Mouse (Mus musculus) heart, embryonic 11.5 days (tissue): ENCODE data around the gene Mcub. TPM values are rescaled to one million over a fixed set of nuclear protein-coding genes. Genes with fewer than 3 reads are reported as not detected.

Experiments
- ATAC-seq: fragments of 200-750 bp; cut with Nextera tagmentation; replicated peaks from 2 replicates; pipeline ENCODE4 v1.8.0; 2017; ENCODE audit warnings: moderate library complexity; ENCODE audit not compliant: insufficient number of reproducible peaks, low FRiP score, low TSS enrichment
- H3K27ac ChIP-seq: fragments of 300-500 bp; sonication (generic); 2 replicates; pipeline ENCODE4 v1.5.1; 2014; ENCODE audit warnings: mild to moderate bottlenecking, low read depth, low read length
- H3K27me3 ChIP-seq: fragments of 300-500 bp; sonication (generic); 2 replicates; pipeline ENCODE4 v1.6.1; 2014; ENCODE audit warnings: mild to moderate bottlenecking, low read length, mixed read lengths; ENCODE audit not compliant: control insufficient read depth, insufficient read depth
- H3K36me3 ChIP-seq: fragments of 300-500 bp; sonication (generic); 2 replicates; pipeline ENCODE4 v1.6.1; 2014; ENCODE audit warnings: mild to moderate bottlenecking, low read length, moderate library complexity, mixed read lengths; ENCODE audit not compliant: control insufficient read depth, insufficient read depth
- H3K4me1 ChIP-seq: fragments of 300-500 bp; sonication (generic); 2 replicates; pipeline ENCODE4 v1.6.1; 2014; ENCODE audit warnings: low read length; ENCODE audit not compliant: control insufficient read depth, insufficient read depth
- H3K4me2 ChIP-seq: fragments of 300-500 bp; sonication (generic); 2 replicates; pipeline ENCODE4 v1.6.1; 2014; ENCODE audit warnings: mild to moderate bottlenecking, moderate library complexity
- H3K4me3 ChIP-seq: fragments of 300-500 bp; sonication (generic); 2 replicates; pipeline ENCODE4 v1.5.1; 2014; ENCODE audit warnings: low read depth, low read length
- H3K9ac ChIP-seq: fragments of 300-500 bp; sonication (generic); 2 replicates; pipeline ENCODE4 v1.6.1; 2014; ENCODE audit warnings: mild to moderate bottlenecking, low read depth, low read length, moderate library complexity
- H3K9me3 ChIP-seq: fragments of 300-500 bp; sonication (generic); replicated peaks from 2 replicates; pipeline ENCODE4 v1.6.1; 2016; ENCODE audit warnings: low read length; ENCODE audit not compliant: control insufficient read depth
- WGBS: fragments of 180-500 bp; shearing (Covaris S2); extraction: QIAGEN DNeasy Blood & Tissue Kit; methylation state at CpG from one replicate; pipeline ENCODE4 v1.1.7; 2014; ENCODE audit not compliant: insufficient replicate concordance; 5-methylcytosine and 5-hydroxymethylcytosine counted together
- polyA plus RNA-seq: library from polyadenylated mRNA; unstranded; fragments of >200 nt; fragmentation: Nextera tagmentation; extraction: Ambion mirVana; gene quantifications from 2 replicates; pipeline ENCODE4 v1.2.1, GENCODE M21; 2014

Mcub gene
- polyA plus RNA-seq, 1 experiment from 2014 or later, result 4.3 TPM

DNA sequence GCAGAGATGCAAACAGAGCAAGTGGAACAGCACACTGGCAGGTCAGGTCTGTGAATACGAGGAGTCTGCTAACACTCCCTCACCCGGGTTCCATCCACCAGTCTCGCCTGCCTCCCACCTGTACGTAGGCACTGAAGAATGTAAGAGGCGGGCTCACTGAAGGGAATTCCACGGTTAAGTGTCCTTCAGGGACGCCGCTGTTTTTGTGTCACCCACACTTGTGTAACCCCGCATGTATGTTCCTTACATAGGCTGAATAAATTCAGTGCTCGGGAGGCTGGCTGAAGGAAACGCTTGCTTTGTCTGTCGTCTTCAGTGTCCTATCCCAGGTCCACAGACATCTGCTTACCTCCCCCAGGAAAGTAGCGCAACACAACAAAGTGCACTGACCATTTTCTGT lies 17.3 kb upstream of the Mcub start:
- Histone ChIP-seq H3K4me3 (no peak overlapping the region), H3K27ac (no peak overlapping the region), H3K4me1 (no peaks in the 10 kb centered on the region; the same call in 1 of the 2 replicates), H3K36me3 (peaks cover 53% of the 10 kb centered on the region), H3K9me3 (no peaks in the 10 kb centered on the region), H3K27me3 (no peaks in the 10 kb centered on the region), H3K4me2 (no peak overlapping the region), H3K9ac (no peak overlapping the region)
- 92% methylated on average over 13 of the region's 13 CpGs for WGBS
- no peak for ATAC-seq

DNA sequence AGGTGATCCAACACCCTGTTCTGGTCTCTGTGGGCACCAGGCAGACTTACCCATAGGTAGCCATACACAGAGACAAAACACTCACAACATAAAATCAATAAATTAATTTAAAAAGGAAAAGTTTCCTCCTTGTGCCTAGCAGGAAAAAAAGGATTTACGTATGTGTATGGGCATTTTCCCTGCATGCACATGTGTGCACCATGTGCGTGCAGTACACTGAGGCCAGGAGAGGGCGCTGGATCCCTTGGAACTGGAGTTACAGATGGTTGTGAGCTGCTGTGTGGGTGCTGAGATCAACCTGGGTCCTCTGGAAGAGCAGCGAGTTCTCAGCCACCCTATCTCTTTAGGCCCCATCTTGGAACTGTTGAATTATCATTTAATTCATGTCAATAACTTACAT lies 15.3 kb upstream of the Mcub start:
- H3K27ac ChIP-seq, result no peak overlapping the region
- peaks cover 44% of the 10 kb centered on the region for H3K36me3 ChIP-seq
- H3K9ac ChIP-seq, result no peak overlapping the region
- H3K27me3 ChIP-seq, result no peaks in the 10 kb centered on the region
- 89% methylated on average over 4 of the region's 4 CpGs for WGBS
- H3K4me3 ChIP-seq, result no peak overlapping the region
- ATAC-seq, result no peak
- H3K9me3 ChIP-seq, result no peaks in the 10 kb centered on the region
- H3K4me2 ChIP-seq, result no peak overlapping the region
- H3K4me1 ChIP-seq, result no peaks in the 10 kb centered on the region; the same call in 1 of the 2 replicates

DNA sequence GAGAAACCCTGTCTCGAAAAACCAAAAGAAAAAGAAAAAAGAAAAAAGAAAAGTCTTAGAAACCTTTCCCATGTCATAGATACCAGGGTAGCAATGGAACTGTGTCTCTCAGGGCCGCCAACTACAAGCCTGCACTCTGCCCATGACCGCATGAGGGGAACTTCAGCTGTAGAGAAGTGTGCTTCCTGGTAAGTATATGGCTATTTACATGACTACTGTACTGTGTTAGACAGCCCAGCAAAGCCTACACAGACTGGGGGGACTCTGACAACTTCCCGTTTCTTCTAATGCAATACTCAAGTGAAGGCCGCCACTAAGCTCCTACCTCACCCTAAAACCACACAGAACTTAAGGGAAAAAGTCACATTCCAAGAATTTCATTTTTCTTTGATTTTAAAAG lies 14.8 kb upstream of the Mcub start:
- Histone ChIP-seq H3K27ac (no peak overlapping the region), H3K36me3 (peaks cover 43% of the 10 kb centered on the region), H3K9me3 (no peaks in the 10 kb centered on the region), H3K4me2 (no peak overlapping the region), H3K4me1 (no peaks in the 10 kb centered on the region; the same call in 1 of the 2 replicates), H3K4me3 (no peak overlapping the region), H3K9ac (no peak overlapping the region), H3K27me3 (no peaks in the 10 kb centered on the region)
- 93% methylated on average over 5 of the region's 5 CpGs for WGBS
- ATAC-seq, result no peak

DNA sequence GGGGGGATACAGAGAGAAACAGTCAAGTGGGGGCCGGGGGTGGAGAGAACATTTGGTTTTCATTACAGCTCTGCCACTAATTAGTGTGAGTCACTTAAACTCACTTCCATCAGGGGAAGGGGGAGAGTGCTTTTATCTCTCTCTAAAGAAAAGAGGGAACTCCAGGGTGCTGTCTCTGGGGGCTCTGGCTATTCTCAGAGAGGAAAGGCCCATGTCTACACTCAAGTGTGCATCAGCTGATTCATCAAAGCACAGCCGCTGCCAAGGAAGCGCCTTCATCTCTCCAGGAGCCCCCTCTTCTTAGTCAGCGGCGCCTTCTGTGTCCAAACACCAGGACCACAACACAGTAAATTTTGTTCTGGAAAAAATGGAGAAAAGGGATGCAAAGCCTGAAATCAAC lies 12.3 kb upstream of the Mcub start:
- H3K9ac ChIP-seq, result no peak overlapping the region
- no peaks in the 10 kb centered on the region for H3K27me3 ChIP-seq
- no peak overlapping the region for H3K4me2 ChIP-seq
- no peak overlapping the region for H3K27ac ChIP-seq
- no peak overlapping the region for H3K4me3 ChIP-seq
- no peaks in the 10 kb centered on the region; the same call in 1 of the 2 replicates for H3K4me1 ChIP-seq
- ATAC-seq, result no peak
- no peaks in the 10 kb centered on the region for H3K9me3 ChIP-seq
- H3K36me3 ChIP-seq, result peaks cover 26% of the 10 kb centered on the region
- WGBS, result 45% methylated on average over 5 of the region's 5 CpGs

DNA sequence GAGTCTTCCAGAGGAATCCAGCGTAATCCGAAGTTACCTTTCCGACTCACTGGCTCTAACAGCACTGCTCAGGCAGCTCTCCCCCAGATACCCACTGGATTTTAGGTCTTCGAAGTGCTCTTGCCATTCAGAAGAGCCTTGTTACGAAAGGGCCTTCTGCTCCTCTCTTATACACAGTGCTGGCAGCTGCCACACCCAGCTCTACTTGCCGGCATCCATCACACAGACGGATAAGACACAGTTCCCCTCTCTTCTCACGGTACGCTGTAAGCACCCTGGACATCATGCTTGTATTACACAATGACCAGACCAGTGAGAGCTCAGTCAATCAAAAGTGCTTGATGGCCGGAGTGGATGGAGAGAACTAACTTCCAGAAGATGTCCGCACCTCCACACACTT lies 11.8 kb upstream of the Mcub start:
- H3K36me3 ChIP-seq, result peaks cover 21% of the 10 kb centered on the region
- WGBS, result 60% methylated on average over 11 of the region's 11 CpGs
- H3K4me3 ChIP-seq, result no peak overlapping the region
- no peak for ATAC-seq
- no peak overlapping the region for H3K4me2 ChIP-seq
- H3K9ac ChIP-seq, result no peak overlapping the region
- no peaks in the 10 kb centered on the region for H3K9me3 ChIP-seq
- no peak overlapping the region for H3K27ac ChIP-seq
- no peaks in the 10 kb centered on the region; the same call in 1 of the 2 replicates for H3K4me1 ChIP-seq
- H3K27me3 ChIP-seq, result no peaks in the 10 kb centered on the region

DNA sequence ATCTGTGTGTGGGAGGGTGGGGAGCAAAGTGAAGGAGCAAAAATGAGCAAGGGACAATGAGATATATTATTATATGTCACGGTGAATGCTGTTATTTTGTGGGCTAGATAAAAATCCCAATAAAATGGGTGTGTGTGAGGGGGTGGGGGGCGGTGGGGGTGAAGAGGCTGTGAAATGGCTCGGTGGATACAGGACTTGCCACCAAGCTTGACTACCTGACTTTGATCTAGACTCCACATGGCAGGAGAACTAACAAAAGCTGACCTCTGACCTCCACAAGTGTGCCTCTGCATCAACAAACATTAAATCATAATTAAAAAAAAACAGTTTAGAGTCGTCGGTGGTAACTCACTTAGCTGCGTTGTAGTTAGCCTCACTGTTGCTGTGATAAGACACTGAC lies 9.5 kb upstream of the Mcub start:
- Histone ChIP-seq H3K4me1 (no peaks in the 10 kb centered on the region; the same call in 1 of the 2 replicates), H3K4me3 (no peak overlapping the region), H3K27ac (no peak overlapping the region), H3K4me2 (no peak overlapping the region), H3K36me3 (peaks cover 9% of the 10 kb centered on the region), H3K9me3 (no peaks in the 10 kb centered on the region), H3K27me3 (no peaks in the 10 kb centered on the region), H3K9ac (no peak overlapping the region)
- WGBS, result 39% methylated on average over 6 of the region's 6 CpGs
- ATAC-seq, result no peak

DNA sequence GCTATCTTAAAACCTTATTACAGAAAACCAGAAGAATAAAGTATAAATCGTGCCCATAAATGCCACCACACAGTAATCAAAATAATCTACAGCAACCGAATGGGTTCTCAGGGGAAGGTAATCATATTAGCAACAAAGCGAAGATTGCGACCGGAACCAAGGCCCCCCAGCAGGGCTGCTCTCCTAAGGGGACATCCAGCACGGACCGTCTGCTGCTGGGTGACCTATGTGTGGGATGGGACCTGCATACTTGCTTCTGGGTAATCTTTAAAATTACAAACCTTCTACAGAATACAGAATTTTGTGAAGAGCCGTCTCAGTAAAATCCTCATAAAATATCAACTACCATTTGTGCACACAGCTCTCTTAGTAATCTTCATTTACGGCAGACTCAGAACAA lies 8.7 kb upstream of the Mcub start:
- ATAC-seq, result no peak
- Histone ChIP-seq H3K4me2 (no peak overlapping the region), H3K4me3 (no peak overlapping the region), H3K27me3 (no peaks in the 10 kb centered on the region), H3K4me1 (no peaks in the 10 kb centered on the region; the same call in 1 of the 2 replicates), H3K36me3 (peaks cover 8% of the 10 kb centered on the region), H3K9me3 (no peaks in the 10 kb centered on the region), H3K9ac (no peak overlapping the region), H3K27ac (no peak overlapping the region)
- WGBS, result 86% methylated on average over 9 of the region's 9 CpGs

DNA sequence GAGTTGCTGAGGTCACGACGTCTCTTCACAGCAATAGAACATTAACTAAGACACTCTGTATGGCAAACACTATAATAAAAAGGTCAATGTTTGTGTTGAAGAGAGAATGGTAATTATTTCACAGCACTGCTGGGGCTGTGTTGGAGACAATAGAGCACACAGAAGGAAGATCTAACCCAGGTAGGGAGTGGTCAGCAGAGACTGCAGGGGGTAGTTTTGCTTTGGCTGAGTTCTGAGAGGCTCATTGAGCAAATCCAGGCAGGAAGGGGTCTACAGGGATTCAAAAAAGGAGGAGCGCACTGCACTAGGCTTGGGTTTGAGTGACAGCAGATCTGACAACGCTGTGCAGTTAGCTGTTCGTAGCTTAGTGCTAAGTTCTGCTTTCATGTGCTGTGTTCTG lies 6.3 kb upstream of the Mcub start:
- 66% methylated on average over 5 of the region's 5 CpGs for WGBS
- no peaks in the 10 kb centered on the region for H3K4me1 ChIP-seq
- no peak overlapping the region for H3K4me2 ChIP-seq
- ATAC-seq, result no peak
- no peaks in the 10 kb centered on the region for H3K36me3 ChIP-seq
- H3K9ac ChIP-seq, result no peak overlapping the region
- H3K9me3 ChIP-seq, result no peaks in the 10 kb centered on the region
- H3K27ac ChIP-seq, result no peak overlapping the region
- no peak overlapping the region for H3K4me3 ChIP-seq
- H3K27me3 ChIP-seq, result no peaks in the 10 kb centered on the region
